Mouse (Mus musculus): Measurements from ENCODE around the gene Cnpy1. TPM values are rescaled to one million over a fixed set of nuclear protein-coding genes. Genes with fewer than 3 reads are reported as not detected.

Cnpy1 gene
- polyA plus RNA-seq, 1 experiment from 2014 or later = not detected

GRCm38 (mm10) chr5:28191201-28192098 lies 54.2 kb downstream of the Cnpy1 start:
- no peaks in the 10 kb centered on the region for H3K79me2 ChIP-seq (ENCODE audit: inconsistent target)
- H3K4me3 ChIP-seq (ENCODE audit: inconsistent target) = no peak overlapping the region
- no peak overlapping the region for H3K27ac ChIP-seq
- WGBS (ENCODE audit: missing documents) = 84% methylated on average over 3 of the region's 3 CpGs
- H3K36me3 ChIP-seq (ENCODE audit: inconsistent target) = no peaks in the 10 kb centered on the region

GRCm38 (mm10) chr5:28179237-28179790 lies 66.3 kb downstream of the Cnpy1 start:
- no peaks in the 10 kb centered on the region for H3K79me2 ChIP-seq (ENCODE audit: inconsistent target)
- WGBS (ENCODE audit: missing documents) = 78% methylated on average over 7 of the region's 7 CpGs
- H3K36me3 ChIP-seq (ENCODE audit: inconsistent target) = no peaks in the 10 kb centered on the region
- no peak overlapping the region for H3K27ac ChIP-seq
- H3K4me3 ChIP-seq (ENCODE audit: inconsistent target) = no peak overlapping the region

- WGBS (ENCODE audit: missing documents) = 36% methylated on average over 5 of the region's 5 CpGs
- Histone ChIP-seq H3K79me2 (ENCODE audit: inconsistent target) (no peaks in the 10 kb centered on the region), H3K36me3 (ENCODE audit: inconsistent target) (no peaks in the 10 kb centered on the region), H3K4me3 (ENCODE audit: inconsistent target) (no peak overlapping the region), H3K27ac (no peak overlapping the region)
Observed at GRCm38 (mm10) chr5:28178322-28178721, 67.3 kb downstream of the Cnpy1 start.

GRCm38 (mm10) chr5:28176585-28176984 lies 69.0 kb downstream of the Cnpy1 start:
- Histone ChIP-seq H3K27ac (no peak overlapping the region), H3K36me3 (ENCODE audit: inconsistent target) (no peaks in the 10 kb centered on the region), H3K79me2 (ENCODE audit: inconsistent target) (no peaks in the 10 kb centered on the region), H3K4me3 (ENCODE audit: inconsistent target) (no peak overlapping the region)
- WGBS (ENCODE audit: missing documents) = 26% methylated on average over 2 of the region's 2 CpGs

GRCm38 (mm10) chr5:28176023-28176422 lies 69.6 kb downstream of the Cnpy1 start:
- 18% methylated on average over 4 of the region's 4 CpGs for WGBS (ENCODE audit: missing documents)
- Histone ChIP-seq H3K79me2 (ENCODE audit: inconsistent target) (no peaks in the 10 kb centered on the region), H3K27ac (no peak overlapping the region), H3K4me3 (ENCODE audit: inconsistent target) (no peak overlapping the region), H3K36me3 (ENCODE audit: inconsistent target) (no peaks in the 10 kb centered on the region)

GRCm38 (mm10) chr5:28175570-28175919 lies 70.1 kb downstream of the Cnpy1 start:
- Histone ChIP-seq H3K27ac (no peak overlapping the region), H3K79me2 (ENCODE audit: inconsistent target) (no peaks in the 10 kb centered on the region), H3K36me3 (ENCODE audit: inconsistent target) (no peaks in the 10 kb centered on the region), H3K4me3 (ENCODE audit: inconsistent target) (no peak overlapping the region)
- 2% methylated on average over 10 of the region's 10 CpGs for WGBS (ENCODE audit: missing documents)

GRCm38 (mm10) chr5:28174876-28175569 lies 70.6 kb downstream of the Cnpy1 start:
- 7% methylated on average over 24 of the region's 24 CpGs for WGBS (ENCODE audit: missing documents)
- Histone ChIP-seq H3K4me3 (ENCODE audit: inconsistent target) (no peak overlapping the region), H3K27ac (no peak overlapping the region), H3K79me2 (ENCODE audit: inconsistent target) (no peaks in the 10 kb centered on the region), H3K36me3 (ENCODE audit: inconsistent target) (no peaks in the 10 kb centered on the region)

- Histone ChIP-seq H3K27ac (no peak overlapping the region), H3K4me3 (ENCODE audit: inconsistent target) (no peak overlapping the region), H3K79me2 (ENCODE audit: inconsistent target) (no peaks in the 10 kb centered on the region), H3K36me3 (ENCODE audit: inconsistent target) (no peaks in the 10 kb centered on the region)
- WGBS (ENCODE audit: missing documents) = 5% methylated on average over 8 of the region's 9 CpGs
Observed at GRCm38 (mm10) chr5:28174086-28174485, 71.5 kb downstream of the Cnpy1 start.

- H3K4me3 ChIP-seq (ENCODE audit: inconsistent target) = no peak overlapping the region
- no CpG with 5 or more reads among the region's 1 CpGs for WGBS (ENCODE audit: missing documents)
- H3K36me3 ChIP-seq (ENCODE audit: inconsistent target) = no peaks in the 10 kb centered on the region
- H3K79me2 ChIP-seq (ENCODE audit: inconsistent target) = no peaks in the 10 kb centered on the region
- H3K27ac ChIP-seq = no peak overlapping the region
Observed at GRCm38 (mm10) chr5:28173674-28174073, 71.9 kb downstream of the Cnpy1 start.

- Histone ChIP-seq H3K27ac (no peak overlapping the region), H3K79me2 (ENCODE audit: inconsistent target) (no peaks in the 10 kb centered on the region), H3K36me3 (ENCODE audit: inconsistent target) (no peaks in the 10 kb centered on the region), H3K4me3 (ENCODE audit: inconsistent target) (no peak overlapping the region)
- WGBS (ENCODE audit: missing documents) = 8% methylated on average over 4 of the region's 4 CpGs
Observed at GRCm38 (mm10) chr5:28172921-28173670, 72.5 kb downstream of the Cnpy1 start.

GRCm38 (mm10) chr5:28172261-28172920 lies 73.2 kb downstream of the Cnpy1 start:
- H3K27ac ChIP-seq = no peak overlapping the region
- H3K4me3 ChIP-seq (ENCODE audit: inconsistent target) = no peak overlapping the region
- H3K79me2 ChIP-seq (ENCODE audit: inconsistent target) = no peaks in the 10 kb centered on the region
- H3K36me3 ChIP-seq (ENCODE audit: inconsistent target) = no peaks in the 10 kb centered on the region
- WGBS (ENCODE audit: missing documents) = 12% methylated on average over 8 of the region's 8 CpGs

- Histone ChIP-seq H3K4me3 (ENCODE audit: inconsistent target) (no peak overlapping the region), H3K79me2 (ENCODE audit: inconsistent target) (no peaks in the 10 kb centered on the region), H3K36me3 (ENCODE audit: inconsistent target) (no peaks in the 10 kb centered on the region), H3K27ac (no peak overlapping the region)
- WGBS (ENCODE audit: missing documents) = 8% methylated on average over 5 of the region's 5 CpGs
Observed at GRCm38 (mm10) chr5:28171667-28172066, 73.9 kb downstream of the Cnpy1 start.

GRCm38 (mm10) chr5:28170892-28171291 lies 74.7 kb downstream of the Cnpy1 start:
- no peak overlapping the region for H3K4me3 ChIP-seq (ENCODE audit: inconsistent target)
- 11% methylated on average over 19 of the region's 19 CpGs for whole genome bisulfite sequencing (ENCODE audit: missing documents)
- no peaks in the 10 kb centered on the region for H3K36me3 ChIP-seq (ENCODE audit: inconsistent target)
- no peaks in the 10 kb centered on the region for H3K79me2 ChIP-seq (ENCODE audit: inconsistent target)
- H3K27ac ChIP-seq = no peak overlapping the region

GRCm38 (mm10) chr5:28170081-28170480 lies 75.5 kb downstream of the Cnpy1 start:
- no peak overlapping the region for H3K4me3 ChIP-seq (ENCODE audit: inconsistent target)
- no peaks in the 10 kb centered on the region for H3K36me3 ChIP-seq (ENCODE audit: inconsistent target)
- H3K79me2 ChIP-seq (ENCODE audit: inconsistent target) = no peaks in the 10 kb centered on the region
- WGBS (ENCODE audit: missing documents) = 18% methylated on average over 16 of the region's 17 CpGs
- no peak overlapping the region for H3K27ac ChIP-seq

Measured in macrophage (primary cell).